Mouse (Mus musculus): ENCODE results near the gene Ints1.

- TF ChIP-seq POLR2A (IDR thresholded peaks at IDR 0.05; ENCODE audit: borderline replicate concordance, control insufficient read depth, low read depth, low read length) (no peak), CTCF (IDR thresholded peaks at IDR 0.05; ENCODE audit: control insufficient read depth, insufficient read depth, low read length) (peak; percentile 34; the same call in 1 of the 2 replicates)
Measured at GRCm38 (mm10) chr5:139809397-139809796, 33.9 kb upstream of the Ints1 start.

Data from bone marrow, adult 2 months (tissue).